Mouse (Mus musculus): Measurements from ENCODE around the gene Dnajc14.

Gene Dnajc14

GRCm38 (mm10) chr10:128803771-128804270 lies at the start of gene Dnajc14:
Dnajc14 (plus strand) TSS chr10:128804062.
- in situ Hi-C loops (cut with MboI; ENCODE audit: low sequenced_read_pairs): no loop called here

GRCm38 (mm10) chr10:128772895-128773294 lies 31.0 kb upstream of the Dnajc14 start:
- in situ Hi-C loops (cut with MboI; ENCODE audit: low sequenced_read_pairs): no loop called here

- in situ Hi-C loops (cut with MboI; ENCODE audit: low sequenced_read_pairs): no loop called here
Observed at GRCm38 (mm10) chr10:128773685-128774084, 30.2 kb upstream of the Dnajc14 start.

- in situ Hi-C loops (cut with MboI; ENCODE audit: low sequenced_read_pairs): no loop called here
Observed at GRCm38 (mm10) chr10:128778441-128778840, 25.4 kb upstream of the Dnajc14 start.

- in situ Hi-C loops (cut with MboI; ENCODE audit: low sequenced_read_pairs): no loop called here
Observed at GRCm38 (mm10) chr10:128779011-128779795, 24.7 kb upstream of the Dnajc14 start.

GRCm38 (mm10) chr10:128780200-128780599 lies 23.7 kb upstream of the Dnajc14 start:
- in situ Hi-C loops (cut with MboI; ENCODE audit: low sequenced_read_pairs): no loop called here

GRCm38 (mm10) chr10:128790398-128791124 lies 13.3 kb upstream of the Dnajc14 start, which contains the start of gene Mmp19:
Mmp19 (plus strand) TSS chr10:128790910.
- in situ Hi-C loops (cut with MboI; ENCODE audit: low sequenced_read_pairs): no loop called here

GRCm38 (mm10) chr10:128792041-128792440 lies 11.8 kb upstream of the Dnajc14 start:
- in situ Hi-C loops (cut with MboI; ENCODE audit: low sequenced_read_pairs): no loop called here

GRCm38 (mm10) chr10:128793258-128793657 lies 10.6 kb upstream of the Dnajc14 start:
- in situ Hi-C loops (cut with MboI; ENCODE audit: low sequenced_read_pairs): no loop called here

- in situ Hi-C loops (cut with MboI; ENCODE audit: low sequenced_read_pairs): no loop called here
Observed at GRCm38 (mm10) chr10:128794391-128794790, 9.5 kb upstream of the Dnajc14 start.

- in situ Hi-C loops (cut with MboI; ENCODE audit: low sequenced_read_pairs): no loop called here
Observed at GRCm38 (mm10) chr10:128795581-128795980, 8.3 kb upstream of the Dnajc14 start.

GRCm38 (mm10) chr10:128798676-128799075 lies 5.2 kb upstream of the Dnajc14 start:
- in situ Hi-C loops (cut with MboI; ENCODE audit: low sequenced_read_pairs): no loop called here

- in situ Hi-C loops (cut with MboI; ENCODE audit: low sequenced_read_pairs): no loop called here
Observed at GRCm38 (mm10) chr10:128801981-128802495, 1.8 kb upstream of the Dnajc14 start.

GRCm38 (mm10) chr10:128802956-128803355 lies 906 bp upstream of the Dnajc14 start:
- in situ Hi-C loops (cut with MboI; ENCODE audit: low sequenced_read_pairs): no loop called here

GRCm38 (mm10) chr10:128803361-128803760 lies 501 bp upstream of the Dnajc14 start:
- in situ Hi-C loops (cut with MboI; ENCODE audit: low sequenced_read_pairs): no loop called here

- in situ Hi-C loops (cut with MboI; ENCODE audit: low sequenced_read_pairs): no loop called here
Observed at GRCm38 (mm10) chr10:128804271-128805091, 619 bp downstream of the Dnajc14 start, which contains the start of gene Tmem198b. Tmem198b (minus strand) TSS chr10:128804370.

GRCm38 (mm10) chr10:128805092-128806000 lies 1.5 kb downstream of the Dnajc14 start:
- in situ Hi-C loops (cut with MboI; ENCODE audit: low sequenced_read_pairs): no loop called here

GRCm38 (mm10) chr10:128806086-128806485 lies 2.2 kb downstream of the Dnajc14 start:
- in situ Hi-C loops (cut with MboI; ENCODE audit: low sequenced_read_pairs): no loop called here

- in situ Hi-C loops (cut with MboI; ENCODE audit: low sequenced_read_pairs): no loop called here
Observed at GRCm38 (mm10) chr10:128807018-128807417, 3.2 kb downstream of the Dnajc14 start.

GRCm38 (mm10) chr10:128817033-128817432 lies 13.2 kb downstream of the Dnajc14 start, which contains the start of gene Sarnp:
Sarnp (plus strand) TSS chr10:128817333.
- in situ Hi-C loops (cut with MboI; ENCODE audit: low sequenced_read_pairs): no loop called here
